Mouse (Mus musculus) midbrain, postnatal 0 days (tissue): ENCODE data around the gene Klhl18. TPM values are rescaled to one million over a fixed set of nuclear protein-coding genes. Genes with fewer than 3 reads are reported as not detected.
A peak's percentile ranks its signal among the peaks of the same experiment; 100 is the strongest.
"Not testable (repeated sequence)": the region's sequence is repeated elsewhere in the genome, so short reads cannot be mapped to it uniquely, and the experiment has no call there.

Source experiments
- ATAC-seq: fragments of 200-750 bp; cut with Nextera tagmentation; 2 replicates; pipeline ENCODE4 v1.8.0; 2017; ENCODE audit warnings: moderate number of reproducible peaks, mild to moderate bottlenecking, moderate TSS enrichment, moderate library complexity; ENCODE audit not compliant: low FRiP score
- DNase-seq: peaks from one replicate; pipeline ENCODE4 v3.0.0-alpha.2; 2015; ENCODE audit warnings: low spot score
- H3K27ac ChIP-seq: fragments of 300-500 bp; sonication (generic); 2 replicates; pipeline ENCODE4 v1.5.1; 2014; ENCODE audit warnings: low read depth, mild to moderate bottlenecking, low read length, mixed read lengths
- H3K27me3 ChIP-seq: fragments of 300-500 bp; sonication (generic); 2 replicates; pipeline ENCODE4 v1.6.1; 2014; ENCODE audit warnings: low read length, control low read depth, mixed read lengths; ENCODE audit not compliant: insufficient read depth
- H3K36me3 ChIP-seq: fragments of 300-500 bp; sonication (generic); 2 replicates; pipeline ENCODE4 v1.6.1; 2014; ENCODE audit warnings: low read length, control low read depth, mixed read lengths; ENCODE audit not compliant: insufficient read depth
- H3K4me1 ChIP-seq: fragments of 300-500 bp; sonication (generic); 2 replicates; pipeline ENCODE4 v1.6.1; 2014; ENCODE audit warnings: mild to moderate bottlenecking, control low read depth, antibody characterized with exemption, low read length, mixed read lengths; ENCODE audit not compliant: insufficient read depth
- H3K4me2 ChIP-seq: fragments of 300-500 bp; sonication (generic); 2 replicates; pipeline ENCODE4 v1.6.1; 2014; ENCODE audit warnings: low read depth, mild to moderate bottlenecking, low read length, mixed read lengths; ENCODE audit not compliant: poor library complexity, severe bottlenecking
- H3K4me3 ChIP-seq: fragments of 300-500 bp; sonication (generic); 2 replicates; pipeline ENCODE4 v1.5.1; 2014; ENCODE audit warnings: low read depth, mild to moderate bottlenecking, low read length, moderate library complexity
- H3K9ac ChIP-seq: fragments of 300-500 bp; sonication (generic); replicated peaks from 2 replicates; pipeline ENCODE4 v1.6.1; 2014; ENCODE audit warnings: mild to moderate bottlenecking, low read length, moderate library complexity, mixed read lengths; ENCODE audit not compliant: poor library complexity, severe bottlenecking
- H3K9me3 ChIP-seq: fragments of 300-500 bp; sonication (generic); 2 replicates; pipeline ENCODE4 v1.6.1; 2016; ENCODE audit warnings: low read length, control low read depth
- CTCF ChIP-seq: IDR thresholded peaks from 2 replicates; pipeline ENCODE4 v1.5.1; 2016; ENCODE audit warnings: antibody characterized with exemption, mild to moderate bottlenecking
- WGBS: fragments of 180-500 bp; shearing (Covaris S2); extraction: QIAGEN DNeasy Blood & Tissue Kit; methylation state at CpG from one replicate; pipeline ENCODE4 v1.1.7; 2014; 5-methylcytosine and 5-hydroxymethylcytosine counted together
- polyA plus RNA-seq: library from polyadenylated mRNA; unstranded; fragments of >200 nt; fragmentation: Nextera tagmentation; extraction: Ambion mirVana; gene quantifications from 2 replicates; pipeline ENCODE4 v1.2.1, GENCODE M21; 2015
- total RNA-seq: library from RNA; depleted of rRNA; stranded (reverse); fragments of >200 nt; gene quantifications from 2 replicates; pipeline ENCODE4 v1.2.3, GENCODE M21; 2014

The Klhl18 gene
- total and polyA plus RNA-seq, 2 experiments from 2014 or later = 25.9 to 40.1 TPM

DNA sequence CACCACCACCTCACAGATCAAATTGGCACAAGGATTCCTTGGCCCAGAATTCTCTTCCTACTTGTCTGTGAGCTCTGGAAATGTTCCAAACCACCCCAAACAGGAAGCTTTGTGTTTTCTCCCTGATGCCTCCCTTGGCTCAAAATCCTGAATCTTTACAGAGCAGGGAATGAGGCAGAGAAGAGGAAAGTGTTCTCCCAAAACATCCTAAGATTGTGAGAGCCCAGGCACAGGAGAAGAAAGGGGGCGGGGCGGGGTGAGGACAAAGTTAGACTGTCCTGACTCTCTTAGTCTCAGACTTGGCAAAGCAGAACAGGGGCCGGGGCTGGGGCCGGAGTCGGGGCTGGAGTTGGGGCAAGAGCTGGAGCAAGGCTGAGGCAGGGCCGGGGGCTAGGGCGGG is 63.6 kb downstream of the Klhl18 start:
- Histone ChIP-seq H3K4me1 (no peaks in the 10 kb centered on the region), H3K36me3 (no peaks in the 10 kb centered on the region), H3K27me3 (no peaks in the 10 kb centered on the region), H3K4me2 (no peak overlapping the region), H3K9ac (no peak overlapping the region), H3K27ac (no peak overlapping the region), H3K9me3 (no peaks in the 10 kb centered on the region), H3K4me3 (no peak overlapping the region)
- DNase-seq (peak; percentile 24), ATAC-seq (no peak)
- 70% methylated on average over 7 of the region's 7 CpGs for WGBS
- no peak for TF ChIP-seq CTCF

- ATAC-seq (no peak), DNase-seq (peak; percentile 80)
- 39% methylated on average over 6 of the region's 6 CpGs for WGBS
- Histone ChIP-seq H3K27me3 (no peaks in the 10 kb centered on the region), H3K4me1 (peaks cover 7% of the 10 kb centered on the region), H3K9ac (no peak overlapping the region), H3K4me3 (no peak overlapping the region), H3K27ac (no peak overlapping the region), H3K4me2 (no peak overlapping the region), H3K9me3 (no peaks in the 10 kb centered on the region), H3K36me3 (no peaks in the 10 kb centered on the region)
- TF ChIP-seq CTCF = peak; percentile 87
These were observed 65.3 kb downstream of the Klhl18 start for GRCm38 (mm10) chr9:110410908-110411887.

GRCm38 (mm10) chr9:110408099-110408773 is 68.3 kb downstream of the Klhl18 start, which contains the start of gene Ptpn23:
Ptpn23 (minus strand) TSS chr9:110408213.
- Histone ChIP-seq H3K36me3 (no peaks in the 10 kb centered on the region), H3K4me1 (peaks cover 7% of the 10 kb centered on the region), H3K4me2 (peak within 1 kb of the TSS; percentile 88), H3K9me3 (no peaks in the 10 kb centered on the region), H3K4me3 (peak within 1 kb of the TSS; percentile 67), H3K27ac (peak within 1 kb of the TSS; percentile 82), H3K9ac (peak within 1 kb of the TSS; percentile 91), H3K27me3 (no peaks in the 10 kb centered on the region)
- 1% methylated on average over 39 of the region's 39 CpGs for WGBS
- DNase-seq = peak; percentile 99
- ATAC-seq = peak; percentile 96
- no peak for TF ChIP-seq CTCF

DNA sequence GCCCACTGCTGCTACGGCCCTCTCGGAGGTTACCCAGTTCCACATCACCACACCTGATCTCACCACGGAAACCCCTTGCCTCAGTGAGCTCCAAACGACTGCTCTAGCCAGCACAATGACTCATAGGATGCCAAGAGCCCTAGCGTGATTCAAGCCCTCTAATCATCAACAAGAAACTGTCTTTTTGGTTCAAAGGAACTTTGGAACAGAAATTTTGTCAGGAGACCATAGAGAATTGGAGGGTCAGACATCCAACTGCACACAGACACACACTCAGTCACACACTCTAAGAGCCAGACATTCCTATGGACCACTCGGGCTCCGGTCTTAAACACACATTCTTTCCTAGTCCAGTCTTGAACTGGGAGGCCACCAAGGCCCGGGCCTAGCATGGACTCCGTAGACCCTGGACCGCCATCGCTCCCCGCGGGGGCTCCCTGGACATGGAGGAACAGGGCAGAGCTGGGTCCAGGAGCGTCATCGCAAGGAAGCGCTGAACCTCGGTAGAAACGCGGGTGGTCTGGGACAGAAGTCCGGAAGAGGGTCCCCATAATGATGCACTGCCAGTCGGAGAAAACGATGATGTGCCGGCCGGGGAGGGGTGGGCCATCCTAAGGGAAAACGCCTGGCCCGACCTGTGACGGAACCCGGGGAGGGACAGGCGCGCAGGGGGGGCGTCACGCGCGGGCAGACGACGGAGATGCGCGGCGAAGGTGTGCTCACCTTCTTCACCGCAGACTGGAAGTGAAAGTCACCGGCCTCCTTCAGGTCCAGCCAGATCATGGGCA is 69.0 kb downstream of the Klhl18 start:
- peak overlapping the region; percentile 82 for H3K27ac ChIP-seq
- H3K9ac ChIP-seq = peak overlapping the region; percentile 91
- peak; percentile 75 for ATAC-seq
- DNase-seq = no peak
- peaks cover 7% of the 10 kb centered on the region for H3K4me1 ChIP-seq
- peaks cover under 1% of the 10 kb centered on the region; the same call in 1 of the 2 replicates for H3K36me3 ChIP-seq
- 1% methylated on average over 41 of the region's 41 CpGs for WGBS
- H3K4me2 ChIP-seq = peak overlapping the region; percentile 88
- TF ChIP-seq CTCF = no peak
- H3K27me3 ChIP-seq = no peaks in the 10 kb centered on the region
- no peaks in the 10 kb centered on the region for H3K9me3 ChIP-seq
- H3K4me3 ChIP-seq = peak overlapping the region; percentile 67

- not testable (repeated sequence) for H3K36me3 ChIP-seq, ATAC-seq, H3K9ac ChIP-seq, H3K27me3 ChIP-seq, H3K4me3 ChIP-seq, H3K4me1 ChIP-seq, H3K9me3 ChIP-seq, DNase-seq, H3K27ac ChIP-seq, H3K4me2 ChIP-seq
- 83% methylated on average over 4 of the region's 4 CpGs for WGBS
- peak; percentile 33 for TF ChIP-seq CTCF
These were observed 73.3 kb downstream of the Klhl18 start for GRCm38 (mm10) chr9:110403240-110403639.
